Mouse (Mus musculus): Measurements from ENCODE around the gene Rab6b.
"Not testable (repeated sequence)": the region's sequence is repeated elsewhere in the genome, so short reads cannot be mapped to it uniquely, and the experiment has no call there.

Rab6b gene

DNA sequence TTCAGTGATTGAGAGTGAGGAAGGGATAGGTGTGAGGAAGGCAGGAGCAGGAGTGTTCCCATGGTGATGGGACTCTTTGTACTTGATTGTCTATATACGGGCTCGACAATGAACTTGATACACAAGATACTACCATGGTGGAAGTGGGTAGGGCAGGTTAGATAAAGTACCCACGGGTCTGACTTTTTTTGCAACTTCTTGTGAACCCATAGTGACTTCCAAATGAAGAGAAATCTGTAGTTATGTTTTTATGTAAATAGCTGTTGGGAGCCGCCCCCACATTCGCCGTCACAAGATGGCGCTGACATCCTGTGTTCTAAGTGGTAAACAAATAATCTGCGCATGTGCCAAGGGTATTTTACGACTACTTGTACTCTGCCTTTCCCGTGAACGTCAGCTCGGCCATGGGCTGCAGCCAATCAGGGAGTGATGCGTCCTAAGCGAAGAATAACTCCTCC lies 3.2 kb upstream of the Rab6b start:
- DNase-seq, result not testable (repeated sequence)

DNA sequence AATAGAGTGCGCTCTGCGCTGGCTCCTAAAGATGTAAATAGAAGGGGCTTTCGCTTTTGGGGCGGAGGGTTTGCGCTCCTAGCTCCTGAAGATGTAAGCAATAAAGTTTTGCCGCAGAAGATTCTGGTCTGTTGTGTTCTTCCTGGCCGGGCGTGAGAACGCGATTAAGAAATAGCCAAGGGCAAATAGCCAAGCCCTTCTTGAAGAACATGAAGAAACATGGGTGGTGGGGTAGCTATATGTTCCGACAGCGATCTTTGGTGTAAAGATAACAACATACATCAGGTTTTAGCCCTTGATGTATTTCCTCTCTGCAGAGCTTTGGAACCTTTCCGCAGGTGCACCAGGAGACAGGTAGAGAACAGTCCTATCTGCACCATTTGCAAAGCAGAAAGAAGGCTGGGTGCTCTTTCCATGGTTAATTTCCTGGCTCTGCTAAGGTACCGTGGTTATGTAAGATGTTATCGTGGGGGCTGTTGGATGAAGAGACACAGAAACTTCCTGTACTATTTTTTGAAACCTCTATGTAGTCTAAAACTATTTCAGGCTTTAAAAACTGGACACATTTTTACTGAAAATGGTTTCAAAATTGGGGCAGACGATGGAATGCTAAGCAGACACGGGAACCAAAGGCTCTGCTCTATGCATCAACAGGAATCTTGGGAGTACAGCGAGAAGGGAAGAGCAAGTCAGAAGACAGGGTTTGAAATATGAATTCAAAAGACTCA lies 2.5 kb upstream of the Rab6b start:
- no peak for DNase-seq

DNA sequence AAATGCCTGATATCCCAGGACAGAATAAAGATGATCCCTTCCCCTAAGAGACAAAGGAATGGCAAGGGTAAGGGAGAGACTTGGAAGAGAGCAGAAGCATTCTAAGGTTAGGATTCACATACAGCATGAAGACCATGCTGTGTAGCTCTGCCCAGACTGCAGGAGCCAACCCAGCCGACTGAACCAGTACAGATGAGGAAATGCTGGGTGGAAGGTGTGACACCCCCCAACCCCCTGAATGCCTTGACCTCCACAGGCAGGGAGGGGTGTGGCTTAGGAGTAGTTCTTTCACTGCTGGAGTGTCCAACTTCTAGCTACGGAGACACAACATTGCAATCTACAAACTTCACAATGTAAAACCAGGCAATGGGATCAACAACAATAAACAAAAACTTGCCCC lies 1.7 kb upstream of the Rab6b start:
- no peak for DNase-seq

DNA sequence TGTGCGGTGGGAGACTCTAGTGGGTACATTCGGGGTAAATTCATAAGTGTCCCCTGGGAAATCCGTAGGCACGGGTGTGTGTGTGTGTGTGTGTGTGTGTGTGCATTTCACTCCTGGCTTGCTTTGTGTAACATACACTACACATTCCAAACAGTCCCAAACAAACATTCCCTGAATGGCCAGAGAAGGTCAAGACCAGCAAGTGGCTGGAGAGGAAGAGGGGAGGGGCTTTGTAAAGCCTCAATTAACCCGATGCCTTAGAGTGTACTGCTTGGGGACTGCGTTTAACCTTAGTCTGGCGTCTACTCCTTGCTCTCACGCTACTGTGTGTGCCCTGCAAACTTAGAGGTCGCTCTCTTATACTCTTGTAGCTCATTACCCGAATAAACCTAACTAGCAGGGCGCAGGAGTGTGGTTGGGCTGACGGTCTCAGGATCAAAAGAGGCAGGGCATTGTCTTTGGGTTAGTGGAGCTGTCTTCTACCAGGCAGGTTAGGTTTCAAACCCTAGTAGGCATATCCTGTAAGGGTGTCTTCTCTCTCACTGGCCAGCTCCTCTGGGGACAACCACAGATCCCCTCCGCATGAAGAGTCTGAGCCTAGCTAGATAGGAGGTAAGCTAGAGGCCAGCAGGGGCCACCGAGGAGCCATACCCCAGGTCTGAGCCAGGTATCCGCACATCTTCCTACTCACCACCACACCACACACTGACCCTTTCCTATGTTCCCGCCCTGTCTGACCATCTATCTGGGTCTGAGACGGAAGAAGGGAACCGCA lies 673 bp upstream of the Rab6b start:
- no peak for DNase-seq

DNA sequence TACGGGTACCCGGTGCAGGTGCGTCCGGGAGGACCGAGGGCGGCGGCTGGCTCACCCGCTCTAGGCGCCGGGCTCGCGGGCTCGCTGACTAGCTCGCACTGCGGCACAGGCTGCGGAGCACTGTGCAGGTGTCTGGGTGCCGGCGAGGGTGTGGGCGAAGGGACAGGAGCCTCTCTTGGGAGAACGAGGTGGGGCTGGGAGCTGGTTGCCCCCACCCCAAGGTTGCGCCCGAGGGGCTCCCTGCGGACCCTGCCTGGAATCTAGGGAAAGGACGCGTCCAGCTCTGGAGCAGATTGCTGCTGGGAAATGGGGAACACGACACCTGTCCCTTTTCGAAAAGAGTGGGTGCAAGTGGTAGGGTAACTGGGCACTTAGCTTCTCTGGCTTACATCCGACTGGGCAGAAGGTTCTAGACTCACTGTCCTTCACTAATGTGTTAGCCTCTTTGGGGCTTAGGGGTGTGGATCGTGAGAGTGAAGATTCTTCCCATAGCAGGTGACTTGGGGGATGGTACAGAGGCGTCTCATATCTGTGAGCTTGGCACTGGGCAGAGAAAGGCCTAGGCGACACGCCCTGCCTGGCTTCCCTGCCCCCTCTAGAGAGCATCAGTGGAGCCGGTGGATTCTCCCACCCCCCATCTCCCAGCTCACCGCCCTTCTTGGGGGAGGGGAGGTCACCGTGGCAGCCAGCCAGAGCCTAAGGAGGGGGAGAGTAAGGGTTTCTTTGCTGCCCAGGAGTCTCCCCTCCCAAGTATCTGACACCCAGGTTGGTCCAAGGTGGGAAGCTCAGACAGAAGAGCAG lies 1.1 kb downstream of the Rab6b start:
- no peak for DNase-seq

DNA sequence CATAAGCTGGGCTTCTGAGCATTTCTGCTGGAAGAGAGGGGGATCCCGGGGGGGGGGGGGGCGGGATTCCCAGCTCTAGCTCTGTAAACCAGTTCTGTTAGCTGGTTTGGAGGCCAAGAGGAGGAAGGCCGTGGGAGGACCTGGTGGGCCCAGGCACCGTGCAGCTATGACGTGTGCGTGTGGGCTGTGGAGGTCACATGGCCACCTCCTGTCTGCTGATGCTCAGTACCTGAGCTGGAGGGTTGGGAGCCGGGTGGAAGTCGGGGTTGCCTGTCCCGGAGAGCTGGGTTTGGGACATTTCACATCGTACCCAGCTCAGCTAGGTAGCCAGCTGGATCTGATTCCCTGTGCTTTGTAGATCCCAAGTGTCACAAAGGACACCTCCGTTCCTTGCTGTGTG lies 1.8 kb downstream of the Rab6b start:
- DNase-seq, result no peak

DNA sequence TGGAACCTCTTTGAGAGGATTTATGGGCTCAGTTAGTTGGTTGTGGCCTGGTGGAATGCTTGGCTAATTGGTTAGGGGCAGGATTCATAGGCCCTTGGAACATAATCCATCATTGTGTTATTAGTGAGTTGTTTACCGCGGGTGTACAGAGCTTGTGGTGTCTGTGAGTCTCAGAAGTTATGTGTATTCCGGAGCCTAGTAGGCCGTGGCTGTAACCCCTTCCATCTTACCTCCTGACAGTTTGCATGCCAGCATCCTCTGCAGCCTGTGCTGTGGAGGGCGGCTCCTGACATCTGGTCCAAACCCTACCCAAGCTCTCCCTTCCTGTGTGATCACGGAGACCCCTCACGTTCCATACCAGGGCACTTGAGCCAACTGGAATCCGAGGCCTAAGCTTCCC lies 2.7 kb downstream of the Rab6b start:
- DNase-seq, result no peak

DNA sequence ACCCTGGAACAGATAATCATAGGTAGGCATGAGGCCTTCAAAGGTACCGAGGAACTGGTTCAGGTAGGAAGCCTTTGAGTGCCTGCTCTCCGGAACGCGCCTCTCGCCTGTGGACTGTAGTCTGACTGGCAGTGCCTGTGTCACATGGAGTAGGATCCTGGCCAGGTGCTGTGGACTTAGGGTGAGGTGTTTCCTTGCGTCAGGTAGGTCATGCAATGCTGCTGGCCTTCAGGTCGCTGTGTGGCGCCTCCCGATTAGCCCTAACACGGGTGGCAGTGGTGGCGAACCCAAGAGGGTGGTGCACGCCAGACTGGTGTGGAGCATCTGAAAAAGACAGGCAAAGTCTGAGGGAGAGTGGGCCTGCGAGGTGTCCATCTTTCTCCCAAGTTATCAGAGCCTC lies 3.3 kb downstream of the Rab6b start:
- DNase-seq, result no peak

DNA sequence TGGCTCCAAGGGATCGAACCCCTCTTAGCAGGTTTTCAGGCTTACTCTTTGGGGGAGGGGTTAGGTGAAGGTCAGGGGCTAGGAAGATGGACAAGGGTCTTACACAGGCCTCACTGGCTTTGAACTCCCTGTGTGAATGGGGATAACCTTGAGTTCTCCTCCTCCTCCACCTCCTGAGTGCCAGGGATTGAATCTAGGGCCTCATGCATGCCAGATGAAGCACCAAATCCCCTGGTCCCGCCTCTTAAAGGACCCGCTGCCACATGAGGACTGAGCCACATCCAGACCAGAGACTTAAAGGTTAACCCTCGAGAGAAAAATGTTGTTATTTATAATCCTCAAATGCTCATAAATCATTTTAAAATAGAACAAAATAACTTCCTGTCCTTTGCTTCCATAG lies 5.4 kb downstream of the Rab6b start:
- no peak for DNase-seq

DNA sequence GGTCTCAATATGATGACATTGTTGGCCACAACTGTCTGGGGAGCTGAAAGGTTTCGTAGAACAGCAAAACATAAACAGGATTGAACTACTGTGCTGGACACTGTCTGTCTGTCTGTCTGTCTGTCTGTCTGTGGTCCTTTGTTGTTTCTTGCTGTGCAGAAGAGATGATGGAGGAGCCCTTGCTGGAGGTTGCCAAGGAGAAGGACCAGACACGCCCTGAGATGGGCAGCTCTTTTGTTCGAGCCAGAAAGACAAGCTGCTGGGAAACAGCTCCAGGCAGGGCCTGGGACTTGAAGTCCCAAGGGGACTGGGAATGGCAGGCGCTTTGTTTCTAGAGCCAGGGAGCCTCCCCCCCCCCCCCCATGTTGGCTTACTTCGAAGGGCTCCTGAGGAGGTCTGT lies 5.9 kb downstream of the Rab6b start:
- no peak for DNase-seq

DNA sequence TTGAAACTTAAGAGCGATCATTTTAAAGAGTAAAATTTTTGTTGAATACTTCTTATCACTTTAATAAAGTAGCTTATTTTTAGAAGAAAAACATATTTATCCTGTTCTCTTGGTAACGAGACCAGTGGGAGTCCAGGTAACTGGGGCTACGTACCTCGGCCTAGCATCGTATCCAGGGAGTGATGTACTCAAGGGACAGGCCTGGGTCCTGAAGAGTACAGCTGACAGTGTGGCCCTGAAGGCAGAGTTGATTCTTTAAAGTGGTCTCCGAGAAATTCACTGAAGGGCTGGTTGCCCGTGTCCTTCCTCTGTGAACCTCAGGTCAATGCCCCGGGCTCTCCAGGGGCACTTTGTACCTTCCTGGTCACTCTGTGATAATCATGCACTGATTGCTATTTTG lies 6.4 kb downstream of the Rab6b start:
- DNase-seq, result no peak

DNA sequence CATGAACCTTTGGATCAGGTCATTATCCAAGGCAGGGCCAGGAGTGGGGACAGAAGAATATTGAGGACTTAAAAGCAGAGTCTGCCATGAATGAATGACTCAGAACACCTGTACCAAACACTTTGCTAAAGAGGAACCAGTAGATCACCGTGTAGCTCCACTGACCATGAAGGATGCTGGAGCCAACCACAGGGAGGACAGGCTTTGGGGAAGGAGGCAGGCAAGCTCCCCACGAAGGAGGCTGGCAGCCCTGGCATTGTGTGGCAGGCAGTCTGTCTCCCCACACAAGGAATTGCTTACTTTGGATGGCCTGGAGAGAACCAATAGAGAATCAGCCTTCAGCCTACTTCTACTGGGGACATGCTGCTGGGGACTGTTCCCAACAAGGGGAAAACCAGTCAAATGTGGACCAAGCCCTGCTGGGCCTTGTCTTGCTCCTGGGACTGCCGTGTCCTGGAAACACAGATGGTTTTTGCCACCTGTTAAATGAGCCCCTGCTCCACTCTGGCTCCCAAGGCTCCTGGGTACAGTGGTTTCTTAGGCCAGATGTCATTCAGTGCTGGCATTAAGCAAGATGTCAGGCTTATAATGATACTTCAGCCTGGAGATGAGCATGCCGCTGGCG lies 7.2 kb downstream of the Rab6b start:
- DNase-seq, result no peak

DNA sequence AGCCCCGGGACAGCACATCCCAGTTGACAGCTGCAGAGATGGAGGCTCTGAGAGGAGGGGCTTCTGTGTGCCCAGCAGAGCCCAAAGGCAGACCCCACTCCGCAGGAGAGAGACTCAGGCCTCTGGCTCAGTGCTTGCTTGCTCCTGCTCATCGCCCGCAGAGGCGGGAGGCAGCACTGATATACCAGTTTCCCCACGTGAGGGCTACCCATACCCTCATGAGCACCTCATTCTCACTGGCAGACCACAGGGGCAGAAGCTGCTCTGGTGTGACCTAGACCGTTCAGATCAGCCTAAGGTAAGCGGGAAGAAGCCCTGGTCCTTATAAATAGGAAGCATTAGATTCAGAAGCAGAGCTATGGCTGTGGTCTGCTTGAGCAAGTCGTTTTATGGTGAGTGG lies 8.2 kb downstream of the Rab6b start:
- no peak for DNase-seq

DNA sequence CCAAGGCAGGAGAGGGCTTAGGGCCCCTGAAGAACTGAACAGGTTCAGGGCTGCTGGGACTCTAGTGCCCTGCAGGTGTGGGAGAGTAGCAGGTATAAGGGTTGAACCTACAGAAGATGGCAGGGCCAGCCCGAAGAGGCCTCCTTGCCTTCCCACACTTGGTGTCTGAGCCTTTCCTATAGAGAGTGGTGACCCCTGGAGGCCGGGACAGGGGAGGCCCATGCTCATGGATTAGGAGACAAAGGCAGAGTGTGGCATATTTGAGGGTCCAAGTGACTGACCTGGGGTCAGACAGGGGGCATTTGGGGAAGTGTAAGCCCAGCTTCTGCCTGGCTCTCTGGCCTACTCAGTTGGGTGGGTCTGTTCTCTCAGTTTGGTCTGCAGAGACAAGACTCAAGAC lies 8.6 kb downstream of the Rab6b start:
- DNase-seq, result no peak

DNA sequence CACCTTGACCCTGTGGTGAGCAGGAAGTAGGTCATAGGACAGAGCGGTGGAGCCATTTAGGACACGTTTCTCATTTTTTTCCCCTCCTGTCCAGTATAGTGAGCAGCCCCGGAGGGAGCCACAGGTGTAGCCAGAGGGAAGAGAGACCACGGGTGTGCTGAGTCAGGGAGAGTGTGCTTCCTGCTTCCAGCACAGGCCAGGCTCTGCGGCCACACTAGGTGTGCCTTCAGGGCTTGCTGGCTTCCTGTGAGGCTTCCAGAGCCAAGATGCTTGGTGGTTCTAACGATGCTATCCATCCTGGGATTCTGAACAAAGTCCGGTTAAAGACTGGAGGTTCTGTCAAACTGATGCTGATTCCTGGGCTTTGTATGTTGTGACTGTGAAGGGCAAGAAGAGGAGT lies 10.0 kb downstream of the Rab6b start:
- no peak for DNase-seq

DNA sequence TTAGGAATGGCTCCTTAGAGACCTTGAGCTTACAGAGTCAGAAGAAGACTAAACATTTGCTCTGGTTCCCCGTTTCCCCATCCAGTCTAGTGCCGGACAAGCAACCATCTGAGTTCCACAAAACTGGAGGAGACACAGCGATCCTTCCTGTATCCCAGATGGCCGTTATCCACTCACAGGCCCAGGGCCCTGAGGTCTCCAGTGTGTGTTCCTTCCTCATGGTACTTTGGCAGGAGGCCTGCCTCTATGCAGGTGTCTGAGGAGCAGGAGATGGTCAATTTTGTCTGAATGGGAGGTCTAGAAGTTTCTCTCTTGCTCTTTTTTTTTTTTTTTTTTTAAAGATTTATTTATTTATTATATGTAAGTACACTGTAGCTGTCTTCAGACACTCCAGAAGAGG lies 13.2 kb downstream of the Rab6b start:
- DNase-seq, result no peak

DNA sequence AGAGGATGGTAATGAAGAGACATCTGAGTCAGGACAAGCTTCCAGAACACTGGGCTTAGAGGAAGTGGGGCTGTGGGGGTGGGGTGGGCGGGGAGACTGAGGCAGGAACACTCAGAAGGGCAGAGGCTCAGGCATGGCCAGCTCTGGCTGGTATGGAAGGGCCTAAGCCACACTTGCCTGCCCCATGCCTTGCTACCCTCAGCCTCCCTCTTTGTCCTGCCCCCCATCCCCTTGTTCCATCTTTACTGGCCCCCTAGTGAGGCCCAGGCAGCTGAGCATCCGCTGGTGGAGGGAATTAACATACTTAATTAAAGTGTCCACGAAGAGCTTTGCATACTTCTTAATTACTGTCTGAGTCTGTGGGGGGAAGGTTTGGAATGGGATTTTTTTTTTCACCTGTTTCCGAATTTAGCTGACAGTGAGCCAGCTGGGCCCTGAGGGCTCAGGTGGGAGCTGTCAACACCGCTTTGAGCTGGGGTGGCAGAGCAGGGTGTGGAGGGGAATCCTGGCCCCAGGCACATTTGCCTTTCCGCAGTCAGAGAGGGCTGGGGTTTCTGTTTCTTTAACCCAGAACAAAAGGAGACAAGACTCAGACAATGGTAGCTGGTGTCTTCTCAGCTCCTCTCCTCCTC lies 22.0 kb downstream of the Rab6b start:
- DNase-seq, result no peak

DNA sequence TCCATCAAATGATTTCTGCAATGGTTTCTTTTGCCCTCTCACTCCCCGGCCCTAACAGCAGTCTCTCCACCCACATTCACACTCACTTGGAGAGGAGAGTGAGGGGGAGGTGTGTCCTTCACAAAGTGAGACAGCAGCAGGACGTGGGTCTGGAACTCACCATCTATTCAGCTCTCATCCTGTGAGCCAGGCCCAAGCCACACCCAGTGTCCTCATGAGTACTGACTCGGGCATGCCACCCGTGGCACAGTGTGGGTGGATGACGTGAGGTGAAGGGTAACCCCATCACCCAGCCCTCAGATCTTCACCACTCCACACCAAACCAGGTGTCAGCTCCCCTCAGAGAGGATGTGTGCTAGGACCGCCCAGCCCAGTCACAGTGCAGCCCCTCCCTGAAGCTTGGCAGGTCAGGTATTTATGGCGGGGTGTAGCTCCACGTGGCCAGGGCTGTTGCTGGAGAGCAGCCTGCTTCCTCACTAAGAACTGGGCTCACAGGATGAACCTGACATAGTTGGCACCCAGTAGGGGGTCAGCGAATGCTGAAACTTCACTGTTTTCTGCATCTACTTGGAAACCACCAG lies 23.0 kb downstream of the Rab6b start:
- no peak for DNase-seq

DNA sequence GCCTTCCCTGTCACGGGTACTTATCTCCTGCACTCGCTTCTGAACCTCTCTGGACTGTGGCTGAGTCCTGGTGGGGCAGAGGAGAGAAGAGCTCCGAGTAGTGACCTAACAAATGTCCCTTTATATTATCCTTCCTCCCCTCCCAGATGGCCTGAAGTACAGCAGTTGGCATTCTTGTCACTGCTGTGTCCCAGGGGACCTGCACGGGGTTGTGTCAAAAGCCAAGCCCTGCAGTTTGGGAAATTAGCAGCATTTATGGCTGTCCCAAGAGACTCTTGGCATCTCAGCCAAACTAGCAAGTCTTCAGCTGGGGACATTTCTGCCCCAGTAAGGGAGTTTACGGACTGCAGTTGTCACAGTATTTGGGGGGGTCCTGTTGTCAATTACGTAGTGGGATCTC lies 27.9 kb downstream of the Rab6b start:
- DNase-seq, result peak; percentile 12

DNA sequence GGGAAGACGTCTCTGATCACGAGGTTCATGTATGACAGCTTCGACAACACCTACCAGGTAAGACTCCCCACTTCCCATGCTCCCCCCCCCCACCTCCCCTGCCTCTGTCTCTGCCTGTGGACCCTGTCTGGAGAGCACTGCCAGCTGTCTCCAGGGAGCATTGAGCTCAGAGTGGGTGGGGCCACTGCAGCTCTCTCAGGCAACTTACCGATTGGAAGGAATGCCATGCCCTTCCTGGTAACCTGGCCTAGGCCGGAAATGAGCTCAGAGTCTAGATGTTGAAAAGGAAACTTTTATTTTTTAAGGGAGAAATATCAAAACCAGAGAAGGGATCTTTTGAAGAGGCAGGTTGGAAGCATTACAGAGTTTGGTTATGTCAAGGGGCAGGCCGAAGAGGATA lies 28.8 kb downstream of the Rab6b start:
- no peak for DNase-seq

DNA sequence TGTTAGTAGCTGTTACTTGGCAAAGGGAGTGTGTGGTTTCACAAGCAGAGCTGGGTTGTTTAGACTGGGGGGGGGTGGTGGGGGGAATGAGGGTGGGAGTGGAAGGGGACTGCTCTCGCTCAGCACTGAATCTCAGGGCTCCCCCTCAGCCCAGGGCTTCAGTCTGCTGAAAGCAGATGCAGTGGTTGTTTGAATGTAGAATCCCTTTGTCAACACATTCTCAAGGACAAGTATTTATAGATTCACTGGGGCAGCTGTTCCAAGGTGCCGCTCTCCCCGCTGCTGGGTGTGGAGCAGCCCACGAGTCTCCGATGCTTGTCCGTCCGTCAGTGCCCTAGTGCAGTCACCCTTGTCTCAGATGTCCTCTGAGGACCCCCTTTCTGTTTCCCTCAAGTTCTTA lies 29.7 kb downstream of the Rab6b start:
- no peak for DNase-seq

DNA sequence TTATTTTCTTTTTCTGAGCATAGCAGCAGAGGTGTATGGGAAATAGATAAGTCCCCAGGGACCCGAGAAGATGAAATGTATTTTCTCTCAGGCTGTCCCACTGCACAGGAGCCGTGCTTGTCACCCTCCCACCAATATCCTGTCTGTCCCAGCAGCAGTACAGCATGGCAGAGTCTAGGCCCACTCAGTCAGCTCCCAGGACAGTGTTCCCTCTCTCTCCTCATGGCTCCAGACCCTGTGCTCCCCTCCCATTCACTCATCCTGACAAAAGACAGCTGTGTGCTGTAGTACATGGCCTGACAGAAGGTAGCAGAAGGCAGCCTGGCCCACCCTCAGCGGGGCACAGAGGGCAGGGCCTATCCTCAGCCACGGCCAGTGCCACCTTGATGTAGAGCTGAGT lies 32.3 kb downstream of the Rab6b start:
- DNase-seq, result no peak

DNA sequence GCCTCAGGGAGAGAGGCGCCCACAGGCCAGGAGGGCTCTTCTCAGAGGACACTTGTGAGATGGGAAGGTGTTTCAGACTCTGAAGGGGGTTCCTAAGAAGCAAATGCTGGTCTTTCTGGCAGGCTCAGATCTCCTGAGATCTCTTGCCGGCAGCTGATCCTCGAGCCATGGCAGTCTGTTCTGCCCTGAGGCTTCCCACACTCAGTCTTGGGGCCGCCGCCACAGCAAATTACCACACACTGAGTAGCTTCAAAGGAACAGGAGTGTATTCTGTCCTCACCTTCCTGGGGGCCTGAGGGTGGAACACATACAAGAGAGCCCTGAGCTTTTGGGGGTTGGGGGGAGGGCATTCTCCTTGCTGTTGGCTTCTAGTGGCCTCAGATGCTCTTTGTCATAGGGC lies 33.8 kb downstream of the Rab6b start:
- DNase-seq, result no peak

All from kidney, adult 9 months (tissue).